Mouse (Mus musculus) adrenal gland, postnatal 4 days (tissue): ENCODE measurements around the gene Mvb12a. TPM values are rescaled to one million over a fixed set of nuclear protein-coding genes. Genes with fewer than 3 reads are reported as not detected.
"Not testable (repeated sequence)": the region's sequence is repeated elsewhere in the genome, so short reads cannot be mapped to it uniquely, and the experiment has no call there.

Experiments
- DNase-seq, 2 experiments: peaks; one replicate each; pipeline ENCODE4 v3.0.0; 2021 to 2022; ENCODE audit warnings: low spot score in 2 of 2, mixed read lengths in 2 of 2
- total RNA-seq, 2 experiments: library from RNA; stranded (reverse); gene quantifications; 2 replicates each; pipeline ENCODE4 v1.2.3; 2021

The Mvb12a gene
- total RNA-seq, 2 experiments from 2014 or later, result 74.5 to 76.0 TPM

DNA sequence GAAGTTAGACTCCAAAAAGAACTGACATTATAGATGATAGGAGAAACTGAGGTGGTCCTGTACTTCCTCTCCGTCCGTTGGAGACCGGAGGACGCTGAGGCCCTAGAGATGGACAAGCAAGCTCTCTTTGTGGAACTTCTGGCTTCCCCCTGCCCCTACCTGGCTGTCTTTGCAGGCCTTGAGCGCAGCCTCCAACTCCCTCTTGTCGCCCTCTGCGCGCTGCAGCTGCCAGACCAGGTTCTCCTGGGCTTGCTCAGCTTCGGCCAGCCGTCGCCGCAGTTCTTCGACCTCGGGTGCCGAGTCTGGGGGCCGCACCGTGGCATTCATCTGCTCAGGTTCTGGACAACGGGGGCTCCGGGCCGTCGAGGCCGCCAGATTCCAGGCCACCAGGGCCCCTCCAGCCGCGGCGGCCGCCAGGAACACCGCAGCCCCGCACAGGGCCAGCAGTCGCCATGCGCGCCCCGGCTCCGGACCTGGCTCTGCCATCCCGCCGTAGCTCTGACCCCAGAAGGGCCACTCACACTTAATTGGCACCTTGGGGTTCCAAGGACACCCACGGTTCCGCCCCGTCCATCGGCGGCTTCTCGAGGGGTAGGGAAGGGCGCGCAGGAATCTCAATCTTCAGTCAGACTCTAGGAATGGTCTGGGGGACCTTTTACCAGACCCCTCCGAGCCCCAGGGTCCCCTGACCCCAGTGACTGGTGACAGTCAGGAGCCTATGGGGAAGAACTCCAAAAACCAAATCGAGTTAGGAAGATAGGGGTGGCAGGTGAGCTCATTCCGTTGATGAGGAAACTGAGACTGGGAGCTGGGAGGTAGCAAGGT lies 17.3 kb upstream of the Mvb12a start, which contains the start of gene Ccdc194:
Gene Ccdc194, minus strand, starts transcription at position 486 of the 825 bp plus-strand sequence.
- no peak for DNase-seq

- DNase-seq, result no peak
Observed at GRCm38 (mm10) chr8:71526272-71526671, 16.4 kb upstream of the Mvb12a start.

DNA sequence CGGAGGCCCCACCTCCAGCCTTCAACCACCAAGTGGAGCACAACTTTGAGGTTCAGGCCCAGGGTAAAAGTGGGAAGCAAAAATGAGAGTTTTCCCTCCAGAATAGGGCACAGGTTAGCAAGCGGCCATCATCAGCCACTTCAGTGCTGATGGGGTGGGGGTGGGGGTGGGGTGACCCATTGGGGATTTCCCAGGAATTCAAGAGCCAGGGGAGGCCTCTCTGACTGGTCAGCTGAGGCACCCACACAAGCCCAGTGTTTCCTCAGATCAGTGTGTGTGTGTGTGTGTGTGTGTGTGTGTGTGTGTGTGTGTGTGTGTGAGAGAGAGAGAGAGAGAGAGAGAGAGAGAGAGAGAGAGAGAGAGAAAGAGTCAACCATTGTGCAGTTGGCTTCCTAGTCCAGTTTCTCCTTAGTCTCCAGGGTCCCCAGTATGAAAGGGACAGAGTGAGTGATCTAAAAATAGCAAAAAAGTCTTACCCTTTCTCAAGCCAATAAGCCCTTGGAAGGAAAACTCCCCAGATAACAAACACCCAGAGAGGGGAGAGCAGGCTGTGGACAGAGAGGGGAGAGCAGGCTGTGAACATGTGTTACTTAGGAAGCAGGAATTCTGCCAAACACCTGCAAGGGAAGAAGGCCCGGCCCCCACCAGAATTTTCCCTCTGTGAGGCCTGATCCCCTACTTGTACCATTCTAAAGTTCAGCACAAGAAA lies 15.4 kb upstream of the Mvb12a start:
- no peak for DNase-seq

DNA sequence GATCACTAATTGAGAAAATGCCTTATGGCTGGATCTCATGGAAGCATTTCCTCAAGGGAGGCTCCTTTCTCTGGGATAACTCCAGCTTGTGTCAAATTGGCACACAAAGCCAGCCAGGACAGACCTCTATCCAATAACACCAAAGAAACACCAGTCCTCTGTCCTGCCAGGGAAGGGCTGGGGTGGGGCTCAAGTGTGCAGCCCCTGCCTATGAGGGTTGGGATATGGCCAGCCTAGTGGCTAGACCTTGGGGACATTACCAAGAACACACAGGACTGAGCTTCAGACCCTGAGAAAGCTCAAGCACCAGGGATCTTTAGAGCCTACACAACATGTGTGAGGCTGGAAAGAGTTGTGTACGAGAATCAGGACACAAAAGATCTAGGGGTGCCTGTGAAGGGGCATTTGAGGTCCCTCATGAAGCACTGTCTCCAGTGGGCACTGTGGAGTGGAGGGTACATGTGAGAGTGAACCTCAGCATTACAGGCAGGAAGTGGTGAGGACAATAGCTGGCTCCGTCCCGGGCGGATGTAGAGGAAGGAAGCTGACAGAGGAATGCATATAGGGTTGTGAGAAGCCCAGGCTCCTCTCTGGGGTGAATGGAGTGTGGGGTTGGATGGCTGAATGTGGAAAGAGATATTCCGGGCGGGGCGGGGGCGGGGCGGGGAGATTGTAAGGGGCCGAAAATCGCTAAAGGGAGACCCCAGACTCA lies 14.2 kb upstream of the Mvb12a start:
- DNase-seq, result no peak

GRCm38 (mm10) chr8:71530735-71531467 lies 11.8 kb upstream of the Mvb12a start:
- not testable (repeated sequence) for DNase-seq

GRCm38 (mm10) chr8:71534263-71534810 lies 8.4 kb upstream of the Mvb12a start:
- no peak for DNase-seq

- no peak for DNase-seq
Observed at GRCm38 (mm10) chr8:71535663-71536062, 7.1 kb upstream of the Mvb12a start.

GRCm38 (mm10) chr8:71537028-71537867 lies 5.5 kb upstream of the Mvb12a start, which contains the start of gene Bst2:
TSS of gene Bst2 (minus strand) at chr8:71537456.
- DNase-seq, result peak; percentile 58 to 77

- DNase-seq, result no peak
Observed at GRCm38 (mm10) chr8:71543755-71544154, 1.0 kb downstream of the Mvb12a start.

DNA sequence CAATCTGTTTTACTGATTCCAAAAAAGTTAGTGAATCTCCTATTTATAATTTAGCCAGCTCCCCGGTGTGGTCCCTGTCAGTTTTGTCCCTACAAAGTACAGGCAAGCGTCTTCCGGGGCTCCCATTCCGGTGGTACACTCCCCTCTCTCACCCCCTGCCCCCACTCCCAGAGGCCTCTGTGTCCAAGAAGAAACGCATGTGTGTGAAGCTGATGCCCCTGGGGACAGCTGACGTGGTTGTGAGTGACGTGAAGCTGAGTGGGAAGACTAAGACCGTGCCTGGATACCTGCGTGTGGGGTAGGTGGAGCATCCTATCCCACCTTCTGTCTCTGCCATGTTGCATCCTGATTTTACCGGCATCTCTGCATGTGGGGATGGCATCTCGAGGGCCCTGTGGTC lies 2.3 kb downstream of the Mvb12a start:
- DNase-seq, result no peak

DNA sequence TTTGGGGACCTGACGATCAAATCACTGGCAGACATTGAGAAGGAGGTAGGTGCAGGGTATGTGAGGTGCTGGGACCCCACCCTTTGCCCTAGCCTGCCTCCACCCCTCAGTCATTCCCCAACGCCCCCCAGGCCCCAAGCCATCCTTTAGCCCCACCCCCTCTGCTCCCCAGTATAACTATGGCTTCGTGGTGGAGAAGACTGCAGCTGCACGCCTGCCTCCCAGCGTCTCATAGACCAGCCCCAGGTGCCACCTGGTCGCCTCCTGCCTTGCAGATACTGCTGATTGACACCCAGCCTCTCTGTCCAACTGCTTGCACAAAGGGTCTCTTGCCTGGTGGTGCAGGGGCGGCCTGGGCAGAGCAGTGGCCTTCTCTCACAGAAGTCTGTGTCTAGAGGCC lies 4.9 kb downstream of the Mvb12a start:
- DNase-seq, result no peak

- no peak for DNase-seq
Observed at GRCm38 (mm10) chr8:71550754-71551153, 8.0 kb downstream of the Mvb12a start.

- no peak for DNase-seq
Observed at GRCm38 (mm10) chr8:71552770-71553169, 10.0 kb downstream of the Mvb12a start.

- DNase-seq, result no peak
Observed at GRCm38 (mm10) chr8:71554001-71554400, 11.3 kb downstream of the Mvb12a start.

DNA sequence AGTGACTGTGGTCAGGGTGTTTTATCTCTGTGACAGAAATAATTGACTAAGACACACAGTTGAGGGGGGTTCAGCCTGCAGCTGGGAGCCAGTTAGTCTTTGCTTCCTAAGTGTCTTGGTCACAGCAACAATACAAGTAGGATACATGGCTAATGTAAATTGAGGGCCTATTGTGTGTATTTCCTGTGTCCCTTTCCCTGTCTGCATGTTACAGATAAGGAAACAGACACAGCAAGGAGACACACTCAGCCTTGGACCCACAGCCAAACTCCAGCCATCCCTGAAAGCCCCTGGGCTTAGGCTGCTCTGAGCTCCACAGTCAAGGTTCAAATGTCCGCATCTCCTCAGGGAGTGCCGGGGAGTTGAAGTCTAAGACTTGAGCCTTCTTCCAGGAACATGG lies 11.9 kb downstream of the Mvb12a start:
- no peak for DNase-seq

- DNase-seq, result no peak
Observed at GRCm38 (mm10) chr8:71558071-71558957, 15.6 kb downstream of the Mvb12a start, which contains the start of gene Tmem221. TSS of gene Tmem221 (minus strand) at chr8:71558871.

- peak in 1 of 2 experiments; percentile 52 for DNase-seq
Observed at GRCm38 (mm10) chr8:71558958-71559690, 16.4 kb downstream of the Mvb12a start.

DNA sequence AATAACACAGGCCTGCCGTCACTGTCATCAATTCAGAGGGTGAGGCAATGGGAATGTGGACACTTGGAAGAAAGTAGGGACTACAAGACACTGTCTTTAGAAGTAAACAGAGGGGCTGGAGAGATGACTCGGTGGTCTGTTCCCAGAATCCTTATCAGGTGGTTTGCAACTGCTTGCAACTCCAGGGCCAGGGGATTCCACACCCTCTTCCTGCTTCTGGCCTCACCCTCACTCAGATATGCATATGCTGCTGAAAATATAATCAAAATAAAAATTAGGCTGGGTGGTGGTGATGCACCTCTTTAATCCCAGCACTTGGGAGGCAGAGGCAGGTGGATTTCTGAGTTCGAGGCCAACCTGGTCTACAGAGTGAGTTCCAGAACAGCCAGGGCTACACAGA lies 17.3 kb downstream of the Mvb12a start:
- DNase-seq, result no peak
